Mouse (Mus musculus): ENCODE measurements around the gene Cetn4. TPM values are rescaled to one million over a fixed set of nuclear protein-coding genes. Genes with fewer than 3 reads are reported as not detected.

Gene Cetn4
- polyA plus RNA-seq (2015; fragmentation: Nextera tagmentation; extraction: Ambion mirVana): 3.7 and 4.1 TPM in 2 replicates

- Histone ChIP-seq H3K27ac (peak within 1 kb of the TSS; percentile 80), H3K9me3 (replicated peaks; ENCODE audit: low read length) (no peaks in the 10 kb centered on the region), H3K36me3 (ENCODE audit: insufficient read depth, low read length) (no peaks in the 10 kb centered on the region), H3K27me3 (ENCODE audit: insufficient read depth, low read length) (no peaks in the 10 kb centered on the region), H3K9ac (ENCODE audit: low read depth, low read length) (peak within 1 kb of the TSS; percentile 91), H3K4me2 (ENCODE audit: low read length) (peak within 1 kb of the TSS; percentile 65), H3K4me1 (replicated peaks; ENCODE audit: insufficient read depth, low read length) (0 out of 2 replicates have a peak, but pooled peaks cover 6% of the 10 kb centered on the region), H3K4me3 (replicated peaks; ENCODE audit: low read depth, low read length) (peak within 1 kb of the TSS; percentile 90)
- peak; percentile 93 for DNase-seq (ENCODE audit: low spot score)
- peak; percentile 10; the same call in 1 of the 2 replicates for TF ChIP-seq CTCF (IDR thresholded peaks at IDR 0.05; ENCODE audit: low read depth)
- ATAC-seq (replicated peaks; ENCODE audit: low FRiP score, low read depth): peak; percentile 99
- WGBS: under 1% methylated on average over 53 of the region's 54 CpGs
These were observed at the start of gene Cetn4, which contains the start of gene Bbs12 for GRCm38 (mm10) chr3:37312370-37312941. Gene Cetn4, minus strand, starts transcription at chr3:37312708. Gene Bbs12, plus strand, starts transcription at chr3:37312554.

GRCm38 (mm10) chr3:37360729-37361128, 48.2 kb upstream of the Cetn4 start:
- H3K4me2 ChIP-seq (ENCODE audit: low read length): no peak overlapping the region
- TF ChIP-seq CTCF (IDR thresholded peaks at IDR 0.05; ENCODE audit: low read depth): no peak

GRCm38 (mm10) chr3:37354737-37355136, 42.2 kb upstream of the Cetn4 start:
- H3K4me3 ChIP-seq (replicated peaks; ENCODE audit: low read depth, low read length): no peak overlapping the region
- H3K9ac ChIP-seq (ENCODE audit: low read depth, low read length): no peak overlapping the region
- no peak overlapping the region for H3K27ac ChIP-seq
- H3K9me3 ChIP-seq (replicated peaks; ENCODE audit: low read length): no peaks in the 10 kb centered on the region
- ATAC-seq (replicated peaks; ENCODE audit: low FRiP score, low read depth) (no peak), DNase-seq (ENCODE audit: low spot score) (no peak)
- no peaks in the 10 kb centered on the region for H3K27me3 ChIP-seq (ENCODE audit: insufficient read depth, low read length)
- TF ChIP-seq CTCF (IDR thresholded peaks at IDR 0.05; ENCODE audit: low read depth): no peak
- no peak overlapping the region for H3K4me2 ChIP-seq (ENCODE audit: low read length)
- no peaks in the 10 kb centered on the region for H3K36me3 ChIP-seq (ENCODE audit: insufficient read depth, low read length)
- 66% methylated on average over 1 of the region's 1 CpGs for WGBS
- H3K4me1 ChIP-seq (replicated peaks; ENCODE audit: insufficient read depth, low read length): no peaks in the 10 kb centered on the region

More at GRCm38 (mm10) chr3:37360729-37361128, 48.2 kb upstream of the Cetn4 start:
- Histone ChIP-seq H3K9me3 (replicated peaks; ENCODE audit: low read length) (no peaks in the 10 kb centered on the region), H3K4me3 (replicated peaks; ENCODE audit: low read depth, low read length) (no peak overlapping the region), H3K4me1 (replicated peaks; ENCODE audit: insufficient read depth, low read length) (no peaks in the 10 kb centered on the region), H3K9ac (ENCODE audit: low read depth, low read length) (no peak overlapping the region), H3K36me3 (ENCODE audit: insufficient read depth, low read length) (no peaks in the 10 kb centered on the region), H3K27me3 (ENCODE audit: insufficient read depth, low read length) (no peaks in the 10 kb centered on the region), H3K27ac (no peak overlapping the region)
- WGBS: 62% methylated on average over 9 of the region's 9 CpGs
- ATAC-seq (replicated peaks; ENCODE audit: low FRiP score, low read depth) (no peak), DNase-seq (ENCODE audit: low spot score) (no peak)

GRCm38 (mm10) chr3:37353951-37354481, 41.5 kb upstream of the Cetn4 start:
- H3K4me3 ChIP-seq (replicated peaks; ENCODE audit: low read depth, low read length): no peak overlapping the region
- H3K27me3 ChIP-seq (ENCODE audit: insufficient read depth, low read length): no peaks in the 10 kb centered on the region
- no peak overlapping the region for H3K9ac ChIP-seq (ENCODE audit: low read depth, low read length)
- 59% methylated on average over 10 of the region's 10 CpGs for WGBS
- no peak overlapping the region for H3K27ac ChIP-seq
- ATAC-seq (replicated peaks; ENCODE audit: low FRiP score, low read depth): no peak
- 0 out of 2 replicates have a peak, but pooled peaks cover 1% of the 10 kb centered on the region for H3K4me1 ChIP-seq (replicated peaks; ENCODE audit: insufficient read depth, low read length)
- DNase-seq (ENCODE audit: low spot score): no peak
- H3K9me3 ChIP-seq (replicated peaks; ENCODE audit: low read length): no peaks in the 10 kb centered on the region
- TF ChIP-seq CTCF (IDR thresholded peaks at IDR 0.05; ENCODE audit: low read depth): no peak
- no peaks in the 10 kb centered on the region for H3K36me3 ChIP-seq (ENCODE audit: insufficient read depth, low read length)
- no peak overlapping the region for H3K4me2 ChIP-seq (ENCODE audit: low read length)

GRCm38 (mm10) chr3:37350386-37350785, 37.9 kb upstream of the Cetn4 start:
- DNase-seq (ENCODE audit: low spot score): no peak
- Histone ChIP-seq H3K9ac (ENCODE audit: low read depth, low read length) (no peak overlapping the region), H3K4me1 (replicated peaks; ENCODE audit: insufficient read depth, low read length) (0 out of 2 replicates have a peak, but pooled peaks cover 4% of the 10 kb centered on the region), H3K27ac (no peak overlapping the region), H3K36me3 (ENCODE audit: insufficient read depth, low read length) (no peaks in the 10 kb centered on the region), H3K27me3 (ENCODE audit: insufficient read depth, low read length) (no peaks in the 10 kb centered on the region), H3K9me3 (replicated peaks; ENCODE audit: low read length) (no peaks in the 10 kb centered on the region), H3K4me2 (ENCODE audit: low read length) (no peak overlapping the region), H3K4me3 (replicated peaks; ENCODE audit: low read depth, low read length) (no peak overlapping the region)
- no peak for TF ChIP-seq CTCF (IDR thresholded peaks at IDR 0.05; ENCODE audit: low read depth)
- no peak for ATAC-seq (replicated peaks; ENCODE audit: low FRiP score, low read depth)
- WGBS: 56% methylated on average over 7 of the region's 7 CpGs

- Histone ChIP-seq H3K4me2 (ENCODE audit: low read length) (peak overlapping the region; percentile 99), H3K27me3 (ENCODE audit: insufficient read depth, low read length) (no peaks in the 10 kb centered on the region), H3K9me3 (replicated peaks; ENCODE audit: low read length) (no peaks in the 10 kb centered on the region), H3K36me3 (ENCODE audit: insufficient read depth, low read length) (no peaks in the 10 kb centered on the region), H3K27ac (no peak overlapping the region), H3K4me1 (replicated peaks; ENCODE audit: insufficient read depth, low read length) (0 out of 2 replicates have a peak, but pooled peaks cover 4% of the 10 kb centered on the region), H3K9ac (ENCODE audit: low read depth, low read length) (peak overlapping the region; percentile 73), H3K4me3 (replicated peaks; ENCODE audit: low read depth, low read length) (peak overlapping the region; percentile 69)
- no peak for ATAC-seq (replicated peaks; ENCODE audit: low FRiP score, low read depth)
- TF ChIP-seq CTCF (IDR thresholded peaks at IDR 0.05; ENCODE audit: low read depth): no peak
- DNase-seq (ENCODE audit: low spot score): no peak
- 11% methylated on average over 8 of the region's 8 CpGs for WGBS
These were observed 36.6 kb upstream of the Cetn4 start for GRCm38 (mm10) chr3:37349166-37349548.
